Comparison of ENCODE assay signal across 8 mouse cellular contexts in the genomic region with DNA sequence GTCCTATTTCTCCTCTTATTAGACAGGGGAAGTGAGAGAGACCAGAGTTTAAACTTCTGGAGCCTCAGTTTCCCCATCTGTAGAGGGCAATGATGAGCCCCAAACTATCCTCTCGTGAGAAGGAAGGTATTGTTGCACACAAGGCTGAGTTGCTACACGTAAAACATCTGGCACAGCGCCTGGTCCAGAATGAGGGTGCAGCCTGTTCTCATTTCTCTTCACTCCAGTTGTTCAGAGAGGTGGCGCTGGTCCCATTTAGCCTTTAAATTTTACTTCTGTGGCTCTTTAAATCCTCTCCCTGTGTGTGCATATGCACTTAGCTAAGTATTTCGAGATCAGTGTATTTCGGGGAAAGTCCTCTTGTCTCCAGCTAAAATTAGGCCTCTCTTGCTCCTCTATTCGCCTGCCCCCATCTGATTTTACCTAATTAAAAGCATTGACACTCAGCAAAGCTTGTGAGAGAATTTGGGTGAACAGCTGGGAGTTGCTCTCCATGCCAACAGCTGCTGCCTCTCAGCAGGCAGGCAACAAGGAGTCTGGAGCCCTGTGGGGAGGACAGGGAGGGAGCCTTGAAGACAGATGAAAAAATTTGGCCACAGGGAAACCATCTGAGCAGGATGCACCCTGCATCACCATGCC.
A peak's percentile ranks its signal among the peaks of the same experiment; 100 is the strongest.
DNase-seq lines count a peak whose midpoint lies in the region; ATAC-seq lines count a peak whose summit lies in the region.

No protein-coding gene starts in this region.

- no peaks in the 10 kb centered on the region for H3K27me3 ChIP-seq in midbrain, embryonic 10.5 days (ENCODE audit: low read depth, poor library complexity, severe bottlenecking)
- H3K27me3 ChIP-seq in midbrain, embryonic 11.5 days (ENCODE audit: control insufficient read depth, insufficient read depth, low read length), result no peaks in the 10 kb centered on the region
- H3K27me3 ChIP-seq in heart, embryonic 13.5 days (replicated peaks), result no peaks in the 10 kb centered on the region
- H3K27me3 ChIP-seq in stomach, embryonic 15.5 days (replicated peaks), result no peaks in the 10 kb centered on the region

- no peak overlapping the region for H3K4me3 ChIP-seq in midbrain, embryonic 10.5 days
- no peak overlapping the region for H3K4me3 ChIP-seq in midbrain, embryonic 11.5 days (ENCODE audit: low read depth, low read length)
- no peak overlapping the region for H3K4me3 ChIP-seq in heart, embryonic 13.5 days
- no peak overlapping the region for H3K4me3 ChIP-seq in stomach, embryonic 15.5 days (replicated peaks)

- H3K36me3 ChIP-seq in midbrain, embryonic 10.5 days, result no peaks in the 10 kb centered on the region
- H3K36me3 ChIP-seq in midbrain, embryonic 11.5 days (ENCODE audit: control insufficient read depth, insufficient read depth, low read length), result no peaks in the 10 kb centered on the region
- H3K36me3 ChIP-seq in heart, embryonic 13.5 days, result no peaks in the 10 kb centered on the region
- no peaks in the 10 kb centered on the region for H3K36me3 ChIP-seq in stomach, embryonic 15.5 days

- peaks cover 30% of the 10 kb centered on the region for H3K4me1 ChIP-seq in midbrain, embryonic 10.5 days
- H3K4me1 ChIP-seq in midbrain, embryonic 11.5 days (ENCODE audit: control insufficient read depth, insufficient read depth, low read length), result no peaks in the 10 kb centered on the region
- H3K4me1 ChIP-seq in heart, embryonic 13.5 days, result peaks cover 46% of the 10 kb centered on the region
- peaks cover 32% of the 10 kb centered on the region; the same call in 1 of the 2 replicates for H3K4me1 ChIP-seq in stomach, embryonic 15.5 days

- no peak for DNase-seq in midbrain, embryonic 10.5 days (ENCODE audit: low spot score)
- DNase-seq in midbrain, embryonic 11.5 days (ENCODE audit: low spot score, missing footprints), result no peak
- peak; percentile 18 to 34 for DNase-seq in lung, adult 18-20 months
- DNase-seq in embryo, embryonic 9.5 days (ENCODE audit: extremely low spot score), result no peak
- no peak for DNase-seq in adrenal gland, postnatal 10 days
- DNase-seq in spleen, postnatal 4 days (ENCODE audit: low spot score in 2 of 2), result no peak

- H3K9ac ChIP-seq in midbrain, embryonic 11.5 days (ENCODE audit: low read length), result no peak overlapping the region
- H3K9ac ChIP-seq in heart, embryonic 13.5 days, result no peak overlapping the region
- no peak overlapping the region for H3K9ac ChIP-seq in stomach, embryonic 15.5 days

- no peak for ATAC-seq in midbrain, embryonic 11.5 days (ENCODE audit: low FRiP score)
- no peak for ATAC-seq in heart, embryonic 13.5 days (ENCODE audit: extremely low read depth, insufficient number of reproducible peaks, low FRiP score, low TSS enrichment)
- no peak for ATAC-seq in stomach, embryonic 15.5 days (ENCODE audit: insufficient read depth, low FRiP score, low read depth)

- 78% methylated on average over 7 of the region's 7 CpGs for WGBS in midbrain, embryonic 10.5 days
- WGBS in midbrain, embryonic 11.5 days, result 73% methylated on average over 7 of the region's 7 CpGs
- WGBS in heart, embryonic 13.5 days, result 59% methylated on average over 7 of the region's 7 CpGs
- 58% methylated on average over 7 of the region's 7 CpGs for WGBS in stomach, embryonic 15.5 days

- H3K9me3 ChIP-seq in midbrain, embryonic 10.5 days (replicated peaks), result no peaks in the 10 kb centered on the region
- no peaks in the 10 kb centered on the region for H3K9me3 ChIP-seq in midbrain, embryonic 11.5 days (ENCODE audit: control insufficient read depth, low read length)
- H3K9me3 ChIP-seq in heart, embryonic 13.5 days, result no peaks in the 10 kb centered on the region
- no peaks in the 10 kb centered on the region for H3K9me3 ChIP-seq in stomach, embryonic 15.5 days

- H3K4me2 ChIP-seq in midbrain, embryonic 11.5 days, result no peak overlapping the region
- no peak overlapping the region for H3K4me2 ChIP-seq in heart, embryonic 13.5 days
- no peak overlapping the region for H3K4me2 ChIP-seq in stomach, embryonic 15.5 days

- H3K27ac ChIP-seq in midbrain, embryonic 10.5 days (replicated peaks), result 0 out of 2 replicates have a peak overlapping the region, but pooled peaks have one; percentile 17
- H3K27ac ChIP-seq in midbrain, embryonic 11.5 days (ENCODE audit: low read depth, low read length), result no peak overlapping the region
- H3K27ac ChIP-seq in heart, embryonic 13.5 days (replicated peaks), result 0 out of 2 replicates have a peak overlapping the region, but pooled peaks have one; percentile 28
- peak overlapping the region; percentile 44; the same call in 1 of the 2 replicates for H3K27ac ChIP-seq in stomach, embryonic 15.5 days

Comparison
In these comparisons a context has a peak if more than half of its experiments do, and no peak if none do; other contexts are left out.
1. DNase-seq: peak in lung, adult 18-20 months (2 of 2); none in midbrain, embryonic 10.5 days (single experiment), midbrain, embryonic 11.5 days (single experiment), embryo, embryonic 9.5 days (single experiment), adrenal gland, postnatal 10 days (single experiment) and spleen, postnatal 4 days (0 of 2).